Mouse (Mus musculus): ENCODE data around the gene Slc35e3.
A peak's percentile ranks its signal among the peaks of the same experiment; 100 is the strongest.

Slc35e3 gene

DNA sequence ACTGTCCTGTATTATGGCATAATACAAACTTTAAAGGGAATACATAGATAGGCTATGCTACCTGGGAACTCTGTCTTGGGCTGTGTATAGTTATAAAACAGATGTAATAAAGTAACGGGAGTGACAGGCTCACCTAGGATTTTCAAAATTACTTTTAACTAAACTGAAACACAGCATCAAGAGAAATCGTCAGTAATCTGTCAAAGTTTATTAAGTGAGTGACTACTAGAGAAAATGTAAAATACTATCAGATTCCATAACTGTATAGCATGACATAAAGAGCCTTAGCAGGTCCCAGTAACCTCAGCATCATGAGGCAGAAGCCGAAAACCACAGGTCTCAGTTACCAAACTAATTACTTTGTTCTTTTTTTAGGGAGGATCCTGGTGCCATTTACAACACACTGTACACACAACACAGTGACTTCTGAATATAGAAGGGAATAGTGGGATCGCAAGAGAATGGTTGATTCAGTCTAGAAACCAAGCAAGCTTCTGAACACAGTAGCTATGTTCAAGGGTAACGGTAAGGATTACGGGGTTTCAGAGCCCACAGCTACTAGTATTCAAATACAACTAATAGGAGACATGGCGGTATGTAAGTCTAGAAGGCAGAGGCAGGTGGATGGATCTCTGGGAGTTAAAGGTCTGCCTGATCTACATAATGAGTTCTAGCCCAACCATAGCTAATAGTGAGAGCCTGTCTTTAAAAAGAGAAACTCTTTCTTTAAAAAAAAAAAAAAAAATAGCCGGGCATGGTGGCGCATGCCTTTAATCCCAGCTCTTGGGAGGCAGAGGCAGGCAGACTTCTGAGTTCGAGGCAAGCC, 47.6 kb downstream of the Slc35e3 start:
- no peak for DNase-seq (ENCODE audit: low read depth, low spot score)

DNA sequence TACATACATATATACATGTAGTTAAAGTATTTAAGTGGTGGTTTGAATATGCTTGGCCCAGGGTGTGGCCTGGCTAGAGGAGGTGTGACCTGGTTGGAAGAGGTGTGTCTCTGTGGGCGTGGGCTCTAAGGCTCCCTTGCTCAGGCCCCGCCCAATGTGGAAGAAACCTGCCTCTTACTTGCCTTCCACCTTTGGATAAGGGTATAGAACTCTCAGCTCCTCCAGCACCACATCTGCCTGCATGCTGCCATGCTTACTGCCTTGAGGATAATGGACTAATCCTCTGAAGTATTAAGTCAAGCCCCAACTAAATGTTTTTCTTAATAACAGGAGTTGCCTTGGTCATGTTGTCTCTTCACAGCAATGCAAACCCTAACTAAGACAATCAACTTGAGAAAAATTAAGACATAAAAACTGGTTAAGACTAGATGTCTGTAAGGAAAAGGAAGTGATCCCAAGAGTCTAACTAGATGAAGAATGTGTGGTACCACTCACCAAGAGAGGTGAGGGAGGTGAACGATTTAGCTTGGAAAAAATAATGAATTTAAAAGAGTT, 48.5 kb downstream of the Slc35e3 start:
- no peak for DNase-seq (ENCODE audit: low read depth, low spot score)

DNA sequence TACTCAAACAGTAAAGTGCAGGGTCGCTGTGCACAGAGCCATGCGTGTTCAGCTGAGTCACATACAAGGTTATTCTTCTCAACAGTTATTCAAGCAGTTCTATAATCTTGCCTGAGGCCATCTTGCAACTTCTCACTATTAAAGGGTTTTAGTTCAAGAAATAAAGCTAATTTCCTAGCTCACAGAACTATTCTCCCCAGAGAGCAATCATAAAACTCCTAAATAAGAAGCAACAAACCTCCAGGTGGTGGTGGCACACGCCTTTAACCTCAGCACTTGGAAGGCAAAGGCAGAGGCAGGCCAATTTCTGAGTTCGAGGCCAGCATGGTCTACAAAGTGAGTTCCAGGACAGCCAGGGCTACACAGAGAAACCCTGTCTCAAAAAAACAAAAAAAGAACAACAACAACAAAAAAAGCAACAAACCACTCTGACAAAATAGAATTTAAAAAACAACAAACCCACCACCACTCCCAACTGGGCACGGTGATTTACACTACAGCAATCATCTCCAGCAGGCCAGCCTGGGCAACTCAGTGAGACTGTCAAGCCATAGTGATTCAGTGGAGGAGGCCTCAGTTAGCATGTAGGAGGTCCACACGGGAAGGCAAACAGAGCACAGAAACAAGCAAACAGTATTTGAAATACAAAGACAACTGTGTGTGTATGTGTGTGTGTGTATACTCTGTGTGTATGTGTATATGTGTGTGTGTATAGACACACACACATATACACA, 49.2 kb downstream of the Slc35e3 start:
- DNase-seq (ENCODE audit: low read depth, low spot score): no peak

DNA sequence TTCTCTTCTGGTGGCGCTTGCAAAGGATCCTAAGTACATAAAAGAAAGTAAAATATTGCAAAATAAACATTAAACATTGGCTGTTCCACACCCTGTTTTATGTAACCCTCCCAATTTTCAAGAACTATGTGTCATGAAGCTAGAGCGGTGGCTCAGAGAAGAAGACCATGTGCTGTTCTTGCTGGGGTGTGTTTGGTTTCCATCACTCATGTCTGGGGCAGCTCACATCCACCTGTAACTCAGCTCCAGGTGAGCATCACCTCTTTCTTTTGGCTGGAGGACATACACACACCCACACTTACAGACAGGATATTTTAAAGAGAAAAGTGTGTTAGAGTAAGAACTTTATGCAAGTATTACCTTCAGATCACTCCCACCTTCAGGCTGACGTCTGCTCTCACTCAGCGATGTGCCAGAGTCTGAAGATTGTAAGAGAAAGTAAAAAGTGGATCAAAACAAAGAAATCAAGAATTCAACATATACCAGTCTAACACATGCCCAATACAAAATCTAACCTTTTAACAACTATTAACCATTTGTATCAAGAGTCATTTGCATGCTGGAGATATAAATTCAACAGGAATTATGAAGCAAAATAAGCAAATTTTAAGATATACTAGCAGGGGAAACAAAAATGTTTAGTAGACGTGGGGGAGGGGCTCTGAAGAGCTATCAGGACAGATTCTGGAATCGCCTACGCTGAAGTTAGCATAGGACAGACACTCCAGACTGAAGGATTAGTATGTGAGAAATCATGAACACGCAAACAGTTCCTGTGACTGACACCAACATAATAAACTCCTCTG, 49.9 kb downstream of the Slc35e3 start:
- no peak for DNase-seq (ENCODE audit: low read depth, low spot score)

DNA sequence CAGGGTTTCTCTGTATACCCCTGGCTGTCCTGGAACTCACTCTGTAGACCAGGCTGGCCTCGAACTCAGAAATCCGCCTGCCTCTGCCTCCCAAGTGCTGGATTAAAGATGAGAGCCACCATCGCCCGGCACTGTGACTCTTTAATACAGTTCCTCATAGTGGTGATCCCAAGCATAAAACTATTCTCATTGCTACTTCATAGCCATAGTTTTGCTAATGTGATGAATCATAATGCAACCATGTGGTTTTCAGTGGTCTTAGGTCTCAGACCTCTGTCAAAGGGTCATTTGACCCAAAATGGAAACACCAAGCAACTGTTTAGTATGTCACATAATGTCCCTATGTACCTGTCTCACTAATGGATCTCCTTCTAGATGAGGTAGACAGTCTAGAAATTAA, 50.6 kb downstream of the Slc35e3 start:
- no peak for DNase-seq (ENCODE audit: low read depth, low spot score)

DNA sequence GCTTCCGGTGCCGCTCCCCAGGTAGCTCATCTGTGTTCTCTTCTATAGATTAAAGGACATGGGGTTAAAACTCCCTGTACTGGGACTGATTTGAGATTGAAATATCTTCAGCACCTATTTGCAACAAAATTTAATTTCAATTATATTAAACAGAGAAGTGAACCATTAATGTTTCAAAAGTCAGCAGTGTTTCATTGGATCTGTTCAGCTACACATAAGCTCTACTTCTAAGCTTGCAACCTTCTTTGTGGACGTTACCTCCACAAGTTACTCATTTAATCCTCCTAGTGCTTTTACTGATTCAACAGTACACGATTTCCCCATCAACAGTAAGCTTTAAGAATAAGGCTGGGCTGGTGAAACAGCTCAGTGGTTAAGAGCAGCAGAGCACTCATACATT, 51.1 kb downstream of the Slc35e3 start:
- no peak for DNase-seq (ENCODE audit: low read depth, low spot score)

DNA sequence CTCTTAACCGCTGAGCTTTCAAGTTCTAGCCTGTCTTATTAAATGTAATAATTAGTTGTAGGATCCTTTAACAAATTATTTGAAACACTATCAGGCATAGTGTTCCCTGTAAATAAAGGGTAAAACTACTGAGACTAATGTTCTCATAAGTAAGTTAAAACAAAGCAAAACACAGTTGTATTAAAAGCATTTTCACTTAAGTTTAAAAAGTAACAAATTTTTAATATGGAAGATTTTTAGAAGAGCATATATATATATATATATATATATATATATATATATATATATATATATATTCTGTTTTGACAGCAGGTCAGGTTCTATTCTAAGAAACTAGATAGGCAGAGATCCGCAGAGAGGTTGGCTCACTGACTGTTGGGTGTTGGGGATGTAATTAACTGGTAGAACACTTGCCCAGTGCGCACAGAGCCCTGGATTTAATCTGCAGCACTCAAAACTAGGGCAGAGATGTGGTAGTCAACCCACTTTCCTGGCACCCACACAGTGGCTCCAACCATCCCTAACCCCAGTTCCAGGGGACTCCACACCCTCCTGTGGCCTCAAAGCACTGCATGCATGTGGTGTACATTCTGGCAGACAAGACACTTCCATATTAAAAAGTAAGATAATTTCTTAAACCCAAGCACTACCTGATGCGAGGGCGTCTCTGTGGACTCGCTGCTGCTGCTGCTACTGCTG, 51.8 kb downstream of the Slc35e3 start:
- DNase-seq (ENCODE audit: low read depth, low spot score): no peak

DNA sequence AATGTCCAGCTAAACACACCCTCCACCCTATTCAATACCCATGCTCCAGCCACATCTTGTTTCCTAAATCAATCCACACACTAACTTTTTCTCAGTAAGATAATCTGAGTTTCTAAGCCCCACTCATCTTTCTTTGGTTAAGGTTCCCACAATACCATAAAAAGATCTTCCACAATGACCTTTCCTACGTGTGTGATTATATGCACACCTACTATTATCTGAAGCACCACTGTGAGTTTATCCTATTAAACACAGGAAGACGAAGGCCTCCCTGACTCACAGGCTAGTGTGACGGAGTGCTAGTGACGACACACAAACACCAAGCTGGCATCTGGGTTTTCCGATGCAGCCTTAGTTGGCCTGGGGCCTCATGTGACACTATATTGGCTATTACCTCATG, 53.2 kb downstream of the Slc35e3 start:
- no peak for DNase-seq (ENCODE audit: low read depth, low spot score)

DNA sequence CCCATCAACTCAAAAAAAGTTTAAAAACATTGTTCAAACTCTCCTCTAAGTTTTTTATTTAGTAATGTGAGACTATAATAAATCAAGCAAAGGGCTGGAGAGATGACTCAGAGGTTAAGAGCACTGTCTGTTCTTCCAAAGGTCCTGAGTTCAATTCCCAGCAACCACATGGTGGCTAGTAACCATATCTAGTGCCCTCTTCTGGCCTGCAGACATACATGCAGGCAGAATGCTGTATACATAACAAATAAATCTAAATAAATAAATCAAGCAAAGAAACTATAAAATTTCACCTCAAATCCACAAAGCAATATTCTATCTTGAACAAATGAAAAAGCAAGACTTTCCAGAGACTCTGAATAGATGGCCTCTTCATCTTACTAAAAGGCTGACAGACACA, 54.0 kb downstream of the Slc35e3 start:
- DNase-seq (ENCODE audit: low read depth, low spot score): no peak

DNA sequence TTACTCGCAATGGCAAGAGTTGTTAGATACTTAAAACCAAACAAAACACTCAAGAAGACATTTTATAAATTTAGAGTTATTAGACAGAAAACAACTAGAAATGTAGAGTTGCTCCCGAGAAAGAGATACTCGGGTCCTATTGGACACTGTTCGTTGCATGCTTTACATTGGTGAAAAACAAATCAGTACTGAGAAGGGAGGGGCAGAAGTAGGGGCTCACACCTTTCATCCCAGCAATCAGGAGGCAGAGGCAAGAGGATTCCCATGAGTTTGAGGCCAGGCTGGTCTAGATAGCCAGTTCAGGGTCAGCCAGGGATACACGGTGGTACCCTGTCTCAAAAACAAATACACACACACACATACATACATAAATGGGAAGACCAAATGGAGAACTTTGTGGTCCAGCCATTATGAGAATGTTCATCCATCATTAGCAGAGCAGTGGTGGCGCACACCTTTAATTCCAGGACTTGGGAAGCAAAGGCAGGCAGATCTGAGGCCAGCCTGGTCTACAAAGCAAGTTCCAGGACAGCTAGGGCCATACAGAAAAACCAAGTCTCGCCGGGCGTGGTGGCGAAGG, 54.7 kb downstream of the Slc35e3 start:
- DNase-seq (ENCODE audit: low read depth, low spot score): no peak

DNA sequence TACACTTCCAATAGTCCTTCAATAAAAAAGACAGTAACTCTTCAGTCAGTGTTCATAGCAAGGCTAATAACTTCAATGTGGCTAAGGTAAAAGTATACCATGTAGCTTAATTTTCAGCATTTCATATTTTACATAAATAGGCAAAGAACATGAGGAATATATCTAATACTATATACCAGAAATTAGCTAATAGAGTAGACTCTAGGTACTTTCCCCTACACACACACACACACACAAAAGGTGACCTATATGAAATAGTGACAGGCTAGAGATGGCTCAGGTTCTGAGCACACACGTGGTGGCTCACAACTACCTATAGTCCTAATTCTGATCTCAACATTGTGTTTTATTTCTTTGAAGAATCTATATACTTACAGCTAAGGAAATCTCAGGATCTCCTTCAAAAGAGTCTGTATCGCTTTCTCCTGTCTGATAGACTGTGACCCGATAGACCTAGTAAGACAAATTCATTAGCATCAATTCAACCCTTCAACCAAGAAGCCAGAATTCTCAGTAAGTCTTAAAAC, 55.3 kb downstream of the Slc35e3 start:
- DNase-seq (ENCODE audit: low read depth, low spot score): no peak

DNA sequence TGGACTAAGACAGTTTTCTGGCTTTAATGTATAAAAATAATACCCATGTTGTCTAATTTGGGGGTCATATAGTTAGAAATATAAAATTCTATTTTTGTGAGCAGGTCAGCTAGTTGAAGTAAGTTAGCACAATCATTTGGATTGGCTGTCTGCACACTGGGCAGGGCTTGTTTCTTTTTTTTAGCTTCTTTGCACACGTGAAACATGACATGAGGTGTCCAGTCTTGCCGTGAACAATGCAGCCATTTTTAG, 56.1 kb downstream of the Slc35e3 start:
- DNase-seq (ENCODE audit: low read depth, low spot score): no peak

DNA sequence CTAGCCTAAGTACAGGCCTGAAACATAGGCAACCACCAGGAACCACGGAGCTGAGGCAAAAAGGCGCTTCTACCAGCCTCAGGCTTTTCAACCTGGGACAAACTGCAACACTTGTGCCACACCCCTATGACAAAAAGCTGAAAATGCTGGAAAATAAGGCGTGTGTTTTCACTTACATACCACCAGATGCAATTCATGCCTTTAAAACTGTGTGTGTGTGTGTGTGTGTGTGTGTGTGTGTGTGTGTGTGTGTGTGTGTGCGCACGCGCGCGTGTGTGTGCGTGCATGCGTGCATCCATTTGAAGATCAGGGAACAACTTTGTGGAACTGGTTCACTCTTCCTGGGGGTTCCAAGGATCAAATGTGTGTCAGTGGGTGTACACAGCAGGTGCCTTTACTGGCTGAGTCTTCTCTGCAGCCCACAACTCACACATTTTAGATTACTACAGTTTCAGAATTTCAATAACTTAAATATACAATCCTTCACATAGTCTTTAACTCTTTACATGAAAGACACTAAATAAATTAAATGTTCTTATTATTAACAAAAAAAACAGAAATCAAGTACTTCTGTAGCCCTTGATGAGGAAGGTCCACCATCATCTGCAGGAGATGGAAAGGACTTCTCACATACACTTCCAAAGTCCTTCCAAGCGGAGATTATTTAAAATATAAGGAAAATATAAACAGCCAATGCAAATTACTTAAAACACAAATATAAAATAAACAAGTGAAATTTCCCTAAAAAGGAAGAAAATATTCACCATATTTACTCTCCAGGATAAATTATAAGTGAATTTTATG, 56.7 kb downstream of the Slc35e3 start:
- no peak for DNase-seq (ENCODE audit: low read depth, low spot score)

DNA sequence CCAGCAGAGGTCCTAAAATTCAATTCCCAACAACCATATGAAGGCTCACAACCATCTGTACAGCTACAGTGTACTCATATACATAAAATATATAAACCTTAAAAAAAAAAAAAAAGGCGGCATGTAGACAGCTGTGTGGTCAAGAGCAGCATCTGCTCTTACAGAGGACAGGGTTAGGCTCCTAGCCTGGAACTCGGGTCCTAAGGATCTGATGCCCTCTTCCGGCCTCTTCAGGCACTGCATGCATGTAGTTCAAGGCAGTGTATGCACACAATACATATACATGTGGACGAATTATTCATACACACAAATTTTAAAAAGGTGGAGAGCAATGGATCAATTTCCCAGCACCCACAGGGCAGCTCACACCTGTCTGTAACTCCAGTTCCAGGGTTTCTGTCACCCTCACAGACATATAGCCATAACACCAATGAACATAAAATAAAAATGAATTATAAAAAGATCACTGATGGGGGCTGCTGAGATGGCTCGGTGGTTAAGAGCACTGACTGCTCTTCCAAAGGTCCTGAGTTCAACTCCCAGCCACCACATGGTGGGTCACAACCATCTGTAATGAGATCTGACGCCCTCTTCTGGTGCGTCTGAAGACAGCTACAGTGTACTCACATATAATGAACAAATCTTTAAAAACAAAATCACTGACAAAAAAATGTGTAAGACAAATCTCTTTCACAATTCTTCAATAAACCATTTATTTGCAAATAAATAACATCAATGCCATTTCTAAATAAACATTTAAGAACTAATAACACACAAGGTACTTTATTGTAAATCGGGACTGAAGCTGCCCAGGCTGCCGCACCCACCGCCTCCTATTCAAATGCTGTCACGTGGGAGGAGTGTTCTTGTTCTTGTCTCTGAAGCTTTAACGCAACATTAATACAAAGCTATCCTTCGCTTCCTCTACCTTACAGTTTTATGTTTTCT, 57.7 kb downstream of the Slc35e3 start:
- DNase-seq (ENCODE audit: low read depth, low spot score): peak; percentile 56

DNA sequence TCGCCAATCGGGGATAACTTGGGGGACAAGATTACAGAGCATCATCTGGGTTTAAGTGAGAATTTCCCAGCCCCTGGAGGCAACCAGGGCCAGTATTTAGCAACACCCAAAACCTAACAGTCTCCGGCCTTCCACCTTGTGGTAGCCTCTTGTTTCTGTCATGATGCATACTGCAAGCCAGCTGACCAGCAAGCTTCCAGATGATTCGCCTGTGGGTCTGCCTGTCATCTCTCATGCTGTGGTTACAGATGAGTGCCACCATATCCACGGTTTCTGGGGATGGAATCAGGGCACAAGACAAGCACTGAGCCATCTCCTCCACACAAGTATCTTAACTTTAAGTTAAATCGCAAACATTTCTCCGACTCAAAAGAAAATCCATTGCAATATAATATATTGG, 58.6 kb downstream of the Slc35e3 start:
- DNase-seq (ENCODE audit: low read depth, low spot score): no peak

DNA sequence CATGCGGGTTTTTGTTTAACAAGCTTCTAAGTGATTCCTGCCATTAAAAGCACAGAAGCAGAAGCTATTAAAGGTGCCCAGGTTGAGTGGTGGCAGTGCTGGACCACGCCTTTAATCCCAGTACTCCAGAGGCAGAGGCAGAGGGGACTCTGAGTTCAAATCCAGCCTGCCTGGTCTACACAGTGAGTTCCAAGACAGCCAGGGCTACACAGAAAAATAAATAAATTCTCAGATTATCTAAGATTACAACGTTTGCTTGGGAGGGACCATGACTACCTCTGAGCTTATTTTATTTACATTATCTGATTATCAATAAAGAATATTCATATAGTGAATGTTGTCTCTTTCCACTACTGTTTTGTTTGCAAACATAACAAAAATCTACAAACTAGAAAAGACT, 59.1 kb downstream of the Slc35e3 start:
- DNase-seq (ENCODE audit: low read depth, low spot score): no peak

DNA sequence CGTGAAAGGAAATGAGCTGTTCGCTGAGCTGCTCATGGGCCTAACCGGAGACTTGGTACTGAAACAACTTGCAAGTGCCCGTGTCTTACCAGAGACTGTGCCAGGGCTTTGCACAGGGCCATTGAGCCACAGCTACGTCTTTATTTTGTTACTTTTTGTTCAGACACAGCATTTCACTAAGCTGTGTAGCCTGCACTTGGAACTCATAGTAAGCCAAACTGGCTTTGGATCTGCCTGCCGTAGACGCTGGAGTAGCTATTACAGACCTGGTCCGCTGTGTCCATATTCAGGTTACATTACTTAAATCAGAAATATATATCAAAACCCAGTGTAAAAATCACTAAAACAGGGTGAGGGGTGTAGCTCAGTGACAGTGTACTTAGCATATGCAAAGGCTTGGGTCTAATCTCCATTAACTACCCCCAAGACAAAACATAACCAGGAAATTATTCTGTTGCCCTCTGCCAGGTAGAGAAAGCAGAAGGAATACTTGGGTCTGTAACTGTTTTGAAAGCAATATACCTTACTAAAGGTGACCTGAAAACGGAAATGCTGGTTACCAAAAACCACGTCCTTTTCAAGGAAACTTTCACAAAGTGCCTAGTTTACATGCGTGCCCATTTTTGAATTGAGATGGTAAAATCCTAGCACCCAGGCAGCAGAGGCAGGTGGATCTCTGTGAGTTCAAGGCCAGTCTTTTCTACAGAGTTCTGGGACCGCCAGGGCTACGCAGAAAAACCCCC, 60.1 kb downstream of the Slc35e3 start:
- DNase-seq (ENCODE audit: low read depth, low spot score): no peak

DNA sequence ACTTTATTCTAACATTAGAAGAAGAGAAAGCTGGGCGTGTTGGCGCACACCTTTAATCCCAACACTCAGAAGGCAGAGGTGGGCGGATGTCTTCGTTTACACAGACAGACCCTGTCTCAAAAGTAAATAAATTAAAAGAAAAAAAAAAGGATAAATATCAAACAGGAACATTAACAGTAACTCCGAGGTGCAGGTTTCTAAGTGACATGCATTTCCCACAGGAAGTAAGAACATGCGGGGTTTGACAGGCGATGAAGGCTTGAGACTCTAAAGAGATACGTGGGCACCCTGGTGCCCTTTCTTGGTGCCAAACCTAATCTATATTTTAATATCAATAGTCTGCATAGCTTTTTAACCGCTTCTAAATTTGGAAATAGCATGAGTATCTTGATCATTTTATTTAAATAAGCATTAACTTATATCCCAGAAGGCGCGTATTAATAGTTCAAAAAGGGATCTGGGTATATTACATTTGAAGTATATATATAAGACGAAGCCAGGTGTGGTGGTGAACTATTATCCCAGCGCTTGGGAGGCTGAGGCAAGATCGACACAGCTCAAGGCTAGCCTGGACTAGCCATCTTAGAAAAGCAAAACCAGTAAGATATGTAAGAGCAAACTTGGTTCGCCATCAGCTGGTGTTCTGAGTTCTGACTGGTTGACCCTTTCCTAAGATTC, 60.9 kb downstream of the Slc35e3 start:
- no peak for DNase-seq (ENCODE audit: low read depth, low spot score)

All from WW6 (cell line).